Mouse (Mus musculus) liver, embryonic 11.5 days (tissue): ENCODE data around the gene C77080. TPM values are rescaled to one million over a fixed set of nuclear protein-coding genes. Genes with fewer than 3 reads are reported as not detected.

Experiments used
- ATAC-seq: fragments of 200-750 bp; cut with Nextera tagmentation; replicated peaks from 2 replicates; pipeline ENCODE4 v1.8.0; 2017; ENCODE audit warnings: moderate number of reproducible peaks, mild to moderate bottlenecking, moderate TSS enrichment, moderate library complexity; ENCODE audit not compliant: low FRiP score
- DNase-seq: peaks from one replicate; pipeline ENCODE4 v3.0.0-alpha.2; 2017; ENCODE audit warnings: low spot score
- H3K27ac ChIP-seq: fragments of 300-500 bp; sonication (generic); 2 replicates; pipeline ENCODE4 v1.5.1; 2014; ENCODE audit warnings: mild to moderate bottlenecking, low read depth, low read length, control low read depth
- H3K27me3 ChIP-seq: fragments of 300-500 bp; sonication (generic); replicated peaks from 2 replicates; pipeline ENCODE4 v1.6.1; 2014; ENCODE audit warnings: low read length, mixed read lengths; ENCODE audit not compliant: control insufficient read depth, insufficient read depth
- H3K36me3 ChIP-seq: fragments of 300-500 bp; sonication (generic); 2 replicates; pipeline ENCODE4 v1.6.1; 2014; ENCODE audit warnings: mild to moderate bottlenecking, low read length, moderate library complexity, mixed read lengths; ENCODE audit not compliant: control insufficient read depth, insufficient read depth
- H3K4me1 ChIP-seq: fragments of 300-500 bp; sonication (generic); replicated peaks from 2 replicates; pipeline ENCODE4 v1.6.1; 2014; ENCODE audit warnings: low read length, mixed read lengths; ENCODE audit not compliant: control insufficient read depth, insufficient read depth
- H3K4me2 ChIP-seq: fragments of 300-500 bp; sonication (generic); 2 replicates; pipeline ENCODE4 v1.6.1; 2014; ENCODE audit warnings: mild to moderate bottlenecking, control low read depth, moderate library complexity
- H3K4me3 ChIP-seq: fragments of 300-500 bp; sonication (generic); 2 replicates; pipeline ENCODE4 v1.5.1; 2014; ENCODE audit warnings: low read depth, low read length, control low read depth
- H3K9ac ChIP-seq: fragments of 300-500 bp; sonication (generic); 2 replicates; pipeline ENCODE4 v1.6.1; 2014; ENCODE audit warnings: low read depth, low read length, control low read depth
- H3K9me3 ChIP-seq: fragments of 300-500 bp; sonication (generic); 2 replicates; pipeline ENCODE4 v1.6.1; 2016; ENCODE audit warnings: low read length, inconsistent platforms, mixed read lengths; ENCODE audit not compliant: control insufficient read depth
- WGBS: fragments of 180-500 bp; shearing (Covaris S2); extraction: QIAGEN DNeasy Blood & Tissue Kit; methylation state at CpG from one replicate; pipeline ENCODE4 v1.1.7; 2014; 5-methylcytosine and 5-hydroxymethylcytosine counted together
- polyA plus RNA-seq: library from polyadenylated mRNA; unstranded; fragments of >200 nt; fragmentation: Nextera tagmentation; extraction: Ambion mirVana; gene quantifications from 2 replicates; pipeline ENCODE4 v1.2.1, GENCODE M21; 2014

Gene C77080
- polyA plus RNA-seq, 1 experiment from 2014 or later, result 1.2 TPM

GRCm38 (mm10) chr4:129231594-129232450 lies 29.4 kb downstream of the C77080 start:
- 66% methylated on average over 12 of the region's 12 CpGs for WGBS
- Histone ChIP-seq H3K9me3 (no peaks in the 10 kb centered on the region), H3K4me1 (peaks cover 39% of the 10 kb centered on the region), H3K4me3 (no peak overlapping the region), H3K9ac (peak overlapping the region; percentile 20; the same call in 1 of the 2 replicates), H3K4me2 (peak overlapping the region; percentile 27), H3K27ac (no peak overlapping the region), H3K36me3 (no peaks in the 10 kb centered on the region), H3K27me3 (peaks cover 41% of the 10 kb centered on the region)
- ATAC-seq (0 out of 2 replicates have a peak, but pooled peaks have one; percentile 33), DNase-seq (no peak)

DNA sequence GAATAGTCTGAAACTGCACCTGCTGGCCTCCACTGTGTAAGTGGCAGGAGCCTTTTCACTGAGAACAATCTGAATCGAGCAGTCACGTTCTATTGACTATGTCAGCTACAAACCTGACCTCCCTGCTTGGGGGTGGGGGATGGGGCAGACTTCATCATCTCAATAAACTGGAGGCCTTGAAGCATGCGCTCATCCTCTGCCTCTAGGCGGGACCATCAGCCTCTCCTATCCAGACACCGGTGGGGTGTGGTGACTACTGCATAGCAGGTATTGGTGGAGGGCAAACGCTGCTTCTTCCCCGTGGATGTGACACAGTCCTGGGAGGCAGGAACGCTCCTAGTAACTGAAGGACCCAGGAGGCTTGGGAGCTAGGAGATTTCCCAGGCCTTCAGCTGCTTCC lies 30.3 kb downstream of the C77080 start:
- DNase-seq (no peak), ATAC-seq (no peak)
- 55% methylated on average over 8 of the region's 8 CpGs for WGBS
- peaks cover 44% of the 10 kb centered on the region for H3K27me3 ChIP-seq
- H3K4me2 ChIP-seq, result no peak overlapping the region
- H3K9ac ChIP-seq, result no peak overlapping the region
- no peaks in the 10 kb centered on the region for H3K9me3 ChIP-seq
- no peak overlapping the region for H3K27ac ChIP-seq
- H3K4me3 ChIP-seq, result no peak overlapping the region
- no peaks in the 10 kb centered on the region for H3K36me3 ChIP-seq
- H3K4me1 ChIP-seq, result peaks cover 36% of the 10 kb centered on the region

DNA sequence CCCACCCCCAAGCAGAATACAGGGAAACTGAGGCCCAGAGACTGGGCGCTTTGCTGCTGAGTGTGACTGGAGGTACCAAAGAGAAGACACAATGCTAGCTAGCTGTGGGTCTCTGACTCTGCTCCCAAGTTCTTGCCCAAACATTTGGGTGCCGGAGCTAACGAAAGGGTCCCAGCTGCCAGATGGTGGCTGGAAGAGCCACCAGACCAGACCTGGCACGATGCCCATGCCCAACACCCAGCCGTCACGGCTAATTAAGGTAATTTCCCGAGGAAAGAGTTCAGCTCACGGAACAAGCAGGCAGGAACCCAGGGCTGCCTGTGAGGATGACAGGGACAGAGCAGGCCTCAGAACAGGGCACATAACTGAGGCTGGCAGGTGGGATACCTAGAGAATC lies 33.2 kb downstream of the C77080 start:
- Histone ChIP-seq H3K27me3 (peaks cover 73% of the 10 kb centered on the region), H3K4me1 (peaks cover 25% of the 10 kb centered on the region), H3K9me3 (no peaks in the 10 kb centered on the region), H3K9ac (no peak overlapping the region), H3K4me2 (no peak overlapping the region; the same call in 1 of the 2 replicates), H3K36me3 (no peaks in the 10 kb centered on the region), H3K4me3 (no peak overlapping the region), H3K27ac (no peak overlapping the region)
- DNase-seq, result no peak
- ATAC-seq, result no peak
- 45% methylated on average over 8 of the region's 8 CpGs for WGBS

- no peak for DNase-seq
- no peaks in the 10 kb centered on the region for H3K36me3 ChIP-seq
- H3K9ac ChIP-seq, result no peak overlapping the region
- H3K9me3 ChIP-seq, result no peaks in the 10 kb centered on the region
- WGBS, result 15% methylated on average over 22 of the region's 22 CpGs
- ATAC-seq, result no peak
- H3K27me3 ChIP-seq, result peaks cover 75% of the 10 kb centered on the region
- no peak overlapping the region for H3K4me3 ChIP-seq
- H3K4me1 ChIP-seq, result peaks cover 25% of the 10 kb centered on the region
- peak overlapping the region; percentile 30 for H3K4me2 ChIP-seq
- H3K27ac ChIP-seq, result no peak overlapping the region
Measured at GRCm38 (mm10) chr4:129227170-129227984, 33.8 kb downstream of the C77080 start.

DNA sequence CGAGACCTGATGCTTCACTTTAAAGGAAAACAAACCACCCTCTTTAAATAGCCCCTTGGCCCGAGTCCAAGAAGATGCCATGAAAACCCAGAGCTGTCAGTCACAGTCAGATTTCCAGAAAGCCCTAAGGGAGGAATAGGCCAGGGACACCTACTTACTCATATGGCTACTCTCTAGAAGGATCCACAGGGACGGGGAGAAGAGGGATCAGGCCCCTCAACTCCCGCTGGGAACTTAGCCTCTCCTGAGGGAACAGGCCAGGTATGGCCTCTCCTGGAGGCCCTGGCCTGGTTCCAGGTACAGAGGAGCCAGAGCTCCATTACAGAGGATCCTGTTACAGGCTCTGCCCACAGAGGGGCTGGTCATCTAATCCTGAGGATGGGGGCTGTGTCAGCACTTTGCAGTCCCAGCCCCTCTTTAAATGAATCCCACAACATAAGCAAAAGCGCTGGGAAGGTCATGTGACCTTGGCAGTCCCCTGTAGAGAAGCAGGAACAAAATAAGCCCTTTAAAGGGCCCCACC lies 34.7 kb downstream of the C77080 start:
- no peak for ATAC-seq
- Histone ChIP-seq H3K4me3 (no peak overlapping the region), H3K36me3 (no peaks in the 10 kb centered on the region), H3K9ac (no peak overlapping the region), H3K4me2 (no peak overlapping the region), H3K27ac (no peak overlapping the region), H3K9me3 (no peaks in the 10 kb centered on the region), H3K4me1 (peaks cover 16% of the 10 kb centered on the region), H3K27me3 (peaks cover 80% of the 10 kb centered on the region)
- 31% methylated on average over 5 of the region's 5 CpGs for WGBS
- no peak for DNase-seq

DNA sequence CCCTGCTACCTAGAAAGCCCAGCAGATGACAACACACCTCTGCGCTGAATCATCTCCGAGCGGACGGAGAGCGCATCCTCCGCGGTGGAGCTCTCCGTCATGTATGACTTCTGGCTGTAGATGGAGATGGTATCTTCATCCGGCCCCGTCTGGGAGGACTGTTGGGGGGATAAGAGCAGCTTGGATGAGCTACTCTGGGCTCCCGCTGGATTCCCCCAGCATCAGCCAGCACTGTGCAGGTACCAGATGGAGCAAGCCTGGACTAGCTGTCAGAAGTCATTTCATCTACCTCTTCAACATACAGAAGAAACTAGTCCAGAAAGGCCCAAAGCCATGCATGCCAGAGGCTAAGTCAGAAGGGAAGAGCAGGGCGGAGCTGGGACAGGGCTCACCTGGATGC lies 35.9 kb downstream of the C77080 start:
- 93% methylated on average over 12 of the region's 12 CpGs for WGBS
- Histone ChIP-seq H3K36me3 (no peaks in the 10 kb centered on the region), H3K4me3 (no peak overlapping the region), H3K4me2 (no peak overlapping the region), H3K9me3 (no peaks in the 10 kb centered on the region), H3K27ac (no peak overlapping the region), H3K9ac (no peak overlapping the region), H3K27me3 (peaks cover 85% of the 10 kb centered on the region), H3K4me1 (peaks cover 9% of the 10 kb centered on the region)
- ATAC-seq (no peak), DNase-seq (no peak)

- Histone ChIP-seq H3K27me3 (peaks cover 76% of the 10 kb centered on the region), H3K9me3 (no peaks in the 10 kb centered on the region), H3K4me3 (peak overlapping the region; percentile 18; the same call in 1 of the 2 replicates), H3K4me2 (peak overlapping the region; percentile 58), H3K9ac (no peak overlapping the region), H3K36me3 (peaks cover 8% of the 10 kb centered on the region), H3K27ac (no peak overlapping the region), H3K4me1 (peaks cover 9% of the 10 kb centered on the region)
- WGBS, result 34% methylated on average over 55 of the region's 55 CpGs
- DNase-seq, result no peak
- no peak for ATAC-seq
Measured at GRCm38 (mm10) chr4:129223421-129224281, 37.6 kb downstream of the C77080 start.
